Mouse (Mus musculus) olfactory bulb, adult 2 months (tissue): ENCODE data around the gene Tmem160. TPM values are rescaled to one million over a fixed set of nuclear protein-coding genes. Genes with fewer than 3 reads are reported as not detected.

Experiments
- H3K27ac ChIP-seq: fragments of 200-500 bp; 2 replicates; pipeline ENCODE4 v1.5.1; 2012; ENCODE audit warnings: low read depth, low read length; ENCODE audit not compliant: insufficient read depth
- H3K4me1 ChIP-seq: fragments of 200-500 bp; 2 replicates; pipeline ENCODE4 v1.6.1; 2012; ENCODE audit warnings: low read length; ENCODE audit not compliant: control insufficient read depth, insufficient read depth
- H3K4me3 ChIP-seq: fragments of 200-500 bp; 2 replicates; pipeline ENCODE4 v1.5.1; 2012; ENCODE audit warnings: mild to moderate bottlenecking, low read depth, low read length, moderate library complexity; ENCODE audit not compliant: insufficient read depth
- CTCF ChIP-seq: fragments of 200-500 bp; IDR thresholded peaks from 2 replicates; pipeline ENCODE4 v1.5.1; 2012; ENCODE audit warnings: low read depth, mild to moderate bottlenecking, low read length, moderate library complexity; ENCODE audit not compliant: insufficient read depth
- POLR2A ChIP-seq: fragments of 200-500 bp; IDR thresholded peaks from 2 replicates; pipeline ENCODE4 v1.6.1; 2012; ENCODE audit warnings: mild to moderate bottlenecking, low read depth, low read length, moderate library complexity; ENCODE audit not compliant: insufficient read depth
- WGBS: fragments of 180-500 bp; shearing (Covaris S2); methylation state at CpG from one replicate; pipeline ENCODE4 v1.1.7; 2018; 5-methylcytosine and 5-hydroxymethylcytosine counted together
- polyA plus RNA-seq: library from polyadenylated mRNA; stranded (reverse); fragments of >200 nt; gene quantifications from 2 replicates; pipeline ENCODE4 v1.2.4, GENCODE M21; 2012; ENCODE audit warnings: low replicate concordance; ENCODE audit not compliant: missing spikeins, insufficient read depth, insufficient read length

The Tmem160 gene
- polyA plus RNA-seq, 1 experiment = not detected

- Histone ChIP-seq H3K4me1 (peaks cover 10% of the 10 kb centered on the region), H3K27ac (no peak overlapping the region), H3K4me3 (no peak overlapping the region)
- 82% methylated on average over 8 of the region's 8 CpGs for WGBS
- TF ChIP-seq CTCF (no peak), POLR2A (no peak)
Measured at GRCm38 (mm10) chr7:16412220-16412896, 40.2 kb upstream of the Tmem160 start.

GRCm38 (mm10) chr7:16412930-16413329 is 39.6 kb upstream of the Tmem160 start:
- peaks cover 10% of the 10 kb centered on the region for H3K4me1 ChIP-seq
- 71% methylated on average over 2 of the region's 2 CpGs for WGBS
- TF ChIP-seq CTCF = no peak
- no peak for TF ChIP-seq POLR2A
- no peak overlapping the region for H3K27ac ChIP-seq
- no peak overlapping the region for H3K4me3 ChIP-seq

GRCm38 (mm10) chr7:16415426-16415825 is 37.2 kb upstream of the Tmem160 start:
- Histone ChIP-seq H3K27ac (no peak overlapping the region), H3K4me1 (peaks cover 10% of the 10 kb centered on the region), H3K4me3 (no peak overlapping the region)
- TF ChIP-seq CTCF = no peak
- TF ChIP-seq POLR2A = no peak
- WGBS = 89% methylated on average over 3 of the region's 3 CpGs

- WGBS = 69% methylated on average over 10 of the region's 10 CpGs
- Histone ChIP-seq H3K27ac (no peak overlapping the region), H3K4me1 (peaks cover 8% of the 10 kb centered on the region), H3K4me3 (no peak overlapping the region)
- TF ChIP-seq CTCF = no peak
Measured at GRCm38 (mm10) chr7:16417141-16417771, 35.3 kb upstream of the Tmem160 start.

GRCm38 (mm10) chr7:16418713-16419112 is 33.9 kb upstream of the Tmem160 start:
- Histone ChIP-seq H3K27ac (no peak overlapping the region), H3K4me1 (peaks cover 4% of the 10 kb centered on the region), H3K4me3 (no peak overlapping the region)
- TF ChIP-seq CTCF (no peak), POLR2A (no peak)
- 88% methylated on average over 5 of the region's 5 CpGs for WGBS

- no peak overlapping the region for H3K4me3 ChIP-seq
- TF ChIP-seq POLR2A (no peak), CTCF (no peak)
- H3K4me1 ChIP-seq = peaks cover 4% of the 10 kb centered on the region
- no peak overlapping the region for H3K27ac ChIP-seq
- 95% methylated on average over 8 of the region's 8 CpGs for WGBS
Measured at GRCm38 (mm10) chr7:16420493-16421118, 32.0 kb upstream of the Tmem160 start.

- WGBS = 91% methylated on average over 18 of the region's 18 CpGs
- Histone ChIP-seq H3K27ac (no peak overlapping the region), H3K4me1 (no peaks in the 10 kb centered on the region), H3K4me3 (no peak overlapping the region)
- TF ChIP-seq CTCF = no peak
- no peak for TF ChIP-seq POLR2A
Measured at GRCm38 (mm10) chr7:16422222-16422856, 30.2 kb upstream of the Tmem160 start.

GRCm38 (mm10) chr7:16423731-16424130 is 28.8 kb upstream of the Tmem160 start:
- Histone ChIP-seq H3K4me3 (no peak overlapping the region), H3K4me1 (no peaks in the 10 kb centered on the region), H3K27ac (no peak overlapping the region)
- TF ChIP-seq POLR2A = no peak
- TF ChIP-seq CTCF = no peak
- 86% methylated on average over 9 of the region's 9 CpGs for WGBS

GRCm38 (mm10) chr7:16425721-16426120 is 26.9 kb upstream of the Tmem160 start:
- WGBS = 89% methylated on average over 10 of the region's 10 CpGs
- H3K4me3 ChIP-seq = no peak overlapping the region
- no peaks in the 10 kb centered on the region for H3K4me1 ChIP-seq
- TF ChIP-seq POLR2A (no peak), CTCF (no peak)
- no peak overlapping the region for H3K27ac ChIP-seq
